Mouse (Mus musculus): ENCODE measurements around the gene Gm45837. TPM values are rescaled to one million over a fixed set of nuclear protein-coding genes. Genes with fewer than 3 reads are reported as not detected.

The Gm45837 gene
- 3.2 and 8.0 TPM in 2 replicates for polyA plus RNA-seq (2015; fragmentation: Nextera tagmentation; extraction: Ambion mirVana)

DNA sequence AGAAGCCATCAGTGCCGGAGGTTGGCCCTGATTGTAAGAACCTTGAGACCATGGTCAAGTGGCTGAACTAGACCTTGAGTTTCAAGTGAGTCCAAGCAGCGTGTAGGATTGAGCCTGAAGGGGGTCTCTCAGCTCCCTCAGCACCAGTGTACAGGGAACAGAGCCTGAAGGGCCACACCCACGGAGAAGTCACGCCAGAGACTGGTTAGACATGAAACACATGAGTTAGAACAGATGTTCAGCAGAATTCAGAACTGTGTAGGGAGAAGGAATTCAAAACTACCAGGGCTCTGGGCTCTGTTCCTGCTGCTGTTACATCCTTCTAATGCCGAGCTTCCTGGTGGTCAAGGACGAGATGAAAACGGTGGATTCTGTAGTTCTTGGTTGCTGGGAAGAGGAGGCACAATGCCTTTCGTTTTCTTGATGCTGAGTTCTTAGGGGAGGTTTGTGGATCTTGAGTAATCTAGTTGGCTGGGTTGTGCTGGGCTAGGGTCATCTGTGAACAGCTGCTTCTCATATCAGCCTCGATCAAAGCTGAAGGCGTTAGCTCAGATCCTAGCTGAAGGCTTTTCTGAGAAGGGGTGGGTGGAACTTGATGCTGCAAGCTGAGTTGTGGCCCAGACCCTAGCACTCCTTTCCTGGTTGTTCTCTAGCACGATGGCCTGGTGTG, at the start of gene Gm45837:
Gene Gm45837, plus strand, starts transcription at position 620 of the 670 bp plus-strand sequence.
- peaks cover 9% of the 10 kb centered on the region for H3K4me1 ChIP-seq
- H3K27ac ChIP-seq: no peak within 1 kb of the TSS
- WGBS: 70% methylated on average over 11 of the region's 11 CpGs
- H3K9me3 ChIP-seq: no peaks in the 10 kb centered on the region
- no peak within 1 kb of the TSS for H3K4me2 ChIP-seq (replicated peaks)
- ATAC-seq (ENCODE audit: low FRiP score, low read depth): no peak
- H3K4me3 ChIP-seq: no peak within 1 kb of the TSS
- peaks cover 38% of the 10 kb centered on the region for H3K36me3 ChIP-seq
- peak within 1 kb of the TSS; percentile 43 for H3K9ac ChIP-seq
- no peaks in the 10 kb centered on the region for H3K27me3 ChIP-seq

DNA sequence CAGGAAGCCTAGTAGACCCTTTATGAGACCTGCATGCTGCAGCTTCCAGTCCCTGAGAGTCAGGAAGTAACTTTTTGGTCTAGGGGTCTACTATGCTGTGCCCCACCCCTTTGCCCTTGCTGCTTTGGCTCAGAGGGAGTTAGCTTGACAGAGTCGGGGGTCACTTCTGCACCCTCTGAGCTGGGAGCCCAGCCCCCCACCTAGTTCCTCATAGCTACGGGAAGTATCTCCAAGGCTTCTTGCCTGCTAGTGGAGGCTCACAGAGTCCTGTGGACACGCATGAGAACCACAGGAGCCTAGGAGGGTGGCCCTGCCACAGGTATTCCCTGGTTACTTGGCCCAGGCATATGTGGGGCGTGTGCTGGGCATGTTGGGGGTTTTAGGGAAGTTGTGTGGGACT, 49.7 kb upstream of the Gm45837 start:
- H3K4me1 ChIP-seq: peaks cover 30% of the 10 kb centered on the region
- H3K4me3 ChIP-seq: no peak overlapping the region
- no peak overlapping the region for H3K27ac ChIP-seq
- H3K9me3 ChIP-seq: no peaks in the 10 kb centered on the region
- ATAC-seq (ENCODE audit: low FRiP score, low read depth): no peak
- H3K4me2 ChIP-seq (replicated peaks): no peak overlapping the region
- 75% methylated on average over 4 of the region's 4 CpGs for WGBS
- H3K36me3 ChIP-seq: no peaks in the 10 kb centered on the region
- no peak overlapping the region for H3K9ac ChIP-seq
- no peaks in the 10 kb centered on the region for H3K27me3 ChIP-seq

DNA sequence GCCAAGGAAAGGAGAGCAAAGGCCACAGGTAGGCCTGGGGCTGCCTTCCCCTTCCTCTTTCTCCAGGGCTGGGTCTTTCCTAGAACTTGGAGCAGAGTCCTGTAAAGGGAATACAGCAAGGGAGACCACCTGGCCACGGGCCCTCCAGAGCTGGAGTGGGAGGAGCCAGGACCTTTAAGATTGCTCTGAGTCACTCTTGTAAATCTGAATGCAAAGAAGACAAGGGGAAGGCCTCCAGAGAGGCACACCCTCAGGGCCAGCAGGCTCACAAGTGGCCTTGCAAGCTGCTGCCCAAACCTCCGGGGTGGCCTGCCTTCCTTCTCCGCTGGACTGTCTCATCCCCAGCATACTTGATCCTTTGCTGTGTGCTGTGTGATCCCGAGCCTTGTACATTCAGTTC, 48.9 kb upstream of the Gm45837 start:
- H3K4me3 ChIP-seq: no peak overlapping the region
- H3K36me3 ChIP-seq: no peaks in the 10 kb centered on the region
- H3K27me3 ChIP-seq: no peaks in the 10 kb centered on the region
- 0 out of 2 replicates have a peak, but pooled peaks have one; percentile 17 for ATAC-seq (ENCODE audit: low FRiP score, low read depth)
- H3K9ac ChIP-seq: peak overlapping the region; percentile 20; the same call in 1 of the 2 replicates
- peak overlapping the region; percentile 48; the same call in 1 of the 2 replicates for H3K27ac ChIP-seq
- H3K4me2 ChIP-seq (replicated peaks): no peak overlapping the region
- 58% methylated on average over 4 of the region's 4 CpGs for whole genome bisulfite sequencing
- H3K9me3 ChIP-seq: no peaks in the 10 kb centered on the region
- H3K4me1 ChIP-seq: peaks cover 26% of the 10 kb centered on the region

DNA sequence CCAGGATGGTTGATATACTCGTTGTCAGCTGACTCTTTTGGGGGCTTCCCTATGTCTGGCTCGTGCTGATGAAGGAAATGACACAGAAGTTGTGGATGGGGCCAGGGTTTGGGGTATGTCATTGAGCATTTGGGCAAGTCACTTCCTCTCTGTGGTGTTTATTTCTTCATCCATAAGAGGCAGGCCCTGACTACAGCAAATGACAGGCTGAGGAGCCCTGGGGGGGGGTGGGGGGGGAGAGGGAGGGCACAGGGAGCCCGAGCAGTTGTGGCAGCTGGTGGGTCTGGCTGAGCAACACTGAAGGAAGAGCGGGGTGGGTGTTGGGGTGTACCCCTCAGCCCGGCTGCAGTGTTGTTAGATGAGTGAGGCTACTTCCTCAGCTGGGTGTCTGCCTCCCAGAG, 47.9 kb upstream of the Gm45837 start:
- WGBS: 74% methylated on average over 5 of the region's 5 CpGs
- no peak overlapping the region for H3K4me3 ChIP-seq
- H3K4me2 ChIP-seq (replicated peaks): no peak overlapping the region
- H3K4me1 ChIP-seq: peaks cover 18% of the 10 kb centered on the region
- no peak overlapping the region for H3K27ac ChIP-seq
- no peaks in the 10 kb centered on the region for H3K27me3 ChIP-seq
- H3K9ac ChIP-seq: no peak overlapping the region
- H3K36me3 ChIP-seq: no peaks in the 10 kb centered on the region
- no peaks in the 10 kb centered on the region for H3K9me3 ChIP-seq
- no peak for ATAC-seq (ENCODE audit: low FRiP score, low read depth)

DNA sequence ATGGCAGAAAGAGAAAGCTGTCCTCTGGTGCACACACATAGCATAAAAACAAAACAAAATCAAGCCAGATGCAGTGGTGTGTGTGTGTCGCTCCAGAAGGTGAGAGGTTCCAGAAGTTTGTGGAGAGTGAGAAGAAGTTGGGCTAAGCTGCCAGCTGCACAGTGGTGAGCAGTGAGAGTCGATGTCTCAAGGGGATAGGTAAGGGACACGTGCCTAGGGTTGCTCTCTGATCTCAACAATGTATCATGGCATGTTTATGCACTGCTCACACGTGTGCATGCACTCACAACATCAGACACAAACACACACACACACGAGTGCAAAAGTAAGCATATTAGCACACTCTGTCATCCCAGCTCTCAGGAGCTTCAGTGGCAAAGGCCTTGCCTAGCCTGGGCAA, 46.8 kb upstream of the Gm45837 start:
- no peaks in the 10 kb centered on the region for H3K27me3 ChIP-seq
- H3K36me3 ChIP-seq: no peaks in the 10 kb centered on the region
- no peak for ATAC-seq (ENCODE audit: low FRiP score, low read depth)
- WGBS: 76% methylated on average over 5 of the region's 5 CpGs
- H3K9ac ChIP-seq: no peak overlapping the region
- H3K4me3 ChIP-seq: no peak overlapping the region
- peaks cover 25% of the 10 kb centered on the region for H3K4me1 ChIP-seq
- no peak overlapping the region for H3K4me2 ChIP-seq (replicated peaks)
- H3K9me3 ChIP-seq: no peaks in the 10 kb centered on the region
- no peak overlapping the region for H3K27ac ChIP-seq

DNA sequence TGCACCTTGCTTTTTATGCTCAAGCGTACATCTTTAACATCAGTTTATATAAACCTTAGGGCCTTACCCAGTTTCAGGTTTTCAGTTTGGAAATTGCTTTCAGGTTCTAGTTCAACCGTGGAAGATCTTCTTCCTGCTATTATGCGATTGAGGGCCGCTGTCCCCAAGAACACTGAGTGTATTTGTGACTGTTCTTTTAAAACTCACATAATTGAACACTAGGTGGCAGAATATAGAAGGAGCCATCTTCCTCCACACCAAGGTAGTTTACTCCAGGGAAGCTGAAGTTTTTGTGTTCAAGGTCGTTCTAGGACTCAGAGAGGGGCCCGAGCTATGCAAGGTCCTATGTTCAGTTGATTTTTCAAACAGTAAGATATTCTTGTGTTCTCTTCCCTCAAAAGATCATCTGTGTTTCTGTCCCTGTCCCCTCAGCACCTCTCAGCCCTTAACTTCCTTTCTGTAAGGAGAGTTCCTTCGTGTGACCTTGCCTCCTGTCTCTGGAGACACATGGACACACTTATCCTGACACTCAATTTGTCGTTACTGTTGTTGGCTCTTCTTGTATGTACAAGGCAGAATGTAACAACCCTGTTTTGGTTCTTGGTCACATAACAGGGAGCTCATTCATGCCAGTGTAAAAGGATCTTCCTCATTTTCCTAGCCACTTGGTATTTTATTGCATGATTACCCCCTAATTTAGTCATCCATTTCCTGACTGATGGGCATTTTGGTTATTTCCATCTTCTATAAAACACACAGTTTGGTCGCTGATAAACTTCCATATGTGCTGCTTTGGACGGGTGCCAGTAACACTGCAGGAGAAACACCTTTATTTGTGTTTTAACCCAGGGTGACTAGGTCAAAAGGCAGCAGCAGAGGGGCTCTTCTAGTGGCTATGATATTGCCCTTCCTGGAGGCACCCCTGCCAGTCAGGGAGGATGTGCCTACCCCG, 42.5 kb upstream of the Gm45837 start:
- Histone ChIP-seq H3K4me2 (replicated peaks) (no peak overlapping the region), H3K27ac (no peak overlapping the region), H3K4me1 (peaks cover 6% of the 10 kb centered on the region), H3K9me3 (no peaks in the 10 kb centered on the region), H3K27me3 (no peaks in the 10 kb centered on the region), H3K9ac (no peak overlapping the region), H3K4me3 (no peak overlapping the region), H3K36me3 (no peaks in the 10 kb centered on the region)
- no peak for ATAC-seq (ENCODE audit: low FRiP score, low read depth)
- 57% methylated on average over 11 of the region's 11 CpGs for WGBS

DNA sequence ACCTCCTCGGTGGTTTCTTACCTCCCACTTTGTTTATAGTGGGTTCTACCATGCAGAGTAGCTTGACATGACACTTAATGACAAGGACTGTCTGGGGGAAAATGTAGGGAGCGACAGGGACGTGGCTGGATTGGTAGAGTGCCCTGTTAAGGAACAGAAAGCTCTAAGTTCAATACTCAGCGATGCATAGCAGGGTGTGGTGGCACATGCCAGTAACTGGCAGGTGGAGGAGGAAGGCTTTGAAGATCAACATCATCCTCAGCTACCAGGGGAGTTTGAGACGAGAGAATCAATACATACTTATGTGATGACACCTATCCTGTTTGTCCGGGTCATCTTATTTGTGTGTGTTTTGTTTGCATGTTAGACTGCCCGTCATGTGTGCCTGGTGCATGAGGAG, 41.0 kb upstream of the Gm45837 start:
- no peaks in the 10 kb centered on the region for H3K27me3 ChIP-seq
- H3K9ac ChIP-seq: no peak overlapping the region
- WGBS: 75% methylated on average over 7 of the region's 7 CpGs
- H3K4me1 ChIP-seq: peaks cover 6% of the 10 kb centered on the region
- H3K4me3 ChIP-seq: no peak overlapping the region
- H3K4me2 ChIP-seq (replicated peaks): no peak overlapping the region
- no peaks in the 10 kb centered on the region for H3K9me3 ChIP-seq
- H3K36me3 ChIP-seq: no peaks in the 10 kb centered on the region
- no peak overlapping the region for H3K27ac ChIP-seq
- ATAC-seq (ENCODE audit: low FRiP score, low read depth): no peak

DNA sequence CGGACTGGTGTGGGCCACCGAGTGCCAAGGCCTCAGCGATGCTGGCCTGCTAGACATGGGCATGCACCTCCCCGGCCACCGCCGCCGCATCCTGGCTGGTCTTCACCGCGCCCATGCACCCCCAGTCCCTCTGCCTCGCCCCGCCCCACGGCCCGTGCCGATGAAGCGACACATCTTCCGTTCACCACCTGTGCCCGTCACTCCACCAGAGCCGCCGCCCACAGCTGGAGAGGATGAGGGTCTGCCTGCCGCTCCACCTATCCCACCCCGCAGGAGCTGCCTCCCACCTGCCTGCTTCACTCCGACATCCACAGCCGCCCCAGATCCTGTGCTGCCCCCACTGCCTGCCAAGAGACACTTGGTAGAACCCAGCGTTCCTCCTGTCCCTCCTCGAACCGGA, 37.6 kb upstream of the Gm45837 start:
- H3K4me3 ChIP-seq: no peak overlapping the region
- H3K36me3 ChIP-seq: no peaks in the 10 kb centered on the region
- H3K4me2 ChIP-seq (replicated peaks): no peak overlapping the region
- no peaks in the 10 kb centered on the region for H3K27me3 ChIP-seq
- H3K4me1 ChIP-seq: peaks cover 22% of the 10 kb centered on the region
- H3K27ac ChIP-seq: no peak overlapping the region
- WGBS: 70% methylated on average over 26 of the region's 26 CpGs
- 0 out of 2 replicates have a peak overlapping the region, but pooled peaks have one; percentile 8 for H3K9ac ChIP-seq
- ATAC-seq (ENCODE audit: low FRiP score, low read depth): 0 out of 2 replicates have a peak, but pooled peaks have one; percentile 16
- no peaks in the 10 kb centered on the region for H3K9me3 ChIP-seq

DNA sequence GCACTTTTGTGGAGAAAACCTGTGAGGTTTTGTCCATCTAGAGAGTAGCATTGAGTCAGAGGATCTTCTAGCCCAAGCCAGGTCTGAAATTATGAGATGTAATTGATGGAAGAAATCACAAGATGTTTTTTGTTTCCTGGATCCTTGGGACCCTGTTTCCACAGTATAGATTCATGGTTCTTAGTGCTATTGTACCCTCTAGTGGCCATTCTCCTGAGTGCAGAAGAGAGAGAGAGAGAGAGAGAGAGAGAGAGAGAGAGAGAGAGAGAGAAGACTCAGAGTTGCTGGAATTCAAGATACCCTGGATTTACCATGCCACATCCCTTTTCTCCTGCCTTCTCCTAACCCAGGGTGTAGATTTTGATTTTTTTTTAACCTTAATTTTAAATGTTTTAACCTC, 36.5 kb upstream of the Gm45837 start:
- Histone ChIP-seq H3K27me3 (no peaks in the 10 kb centered on the region), H3K4me3 (no peak overlapping the region), H3K9ac (0 out of 2 replicates have a peak overlapping the region, but pooled peaks have one; percentile 25), H3K4me1 (peaks cover 20% of the 10 kb centered on the region), H3K36me3 (no peaks in the 10 kb centered on the region), H3K4me2 (replicated peaks) (no peak overlapping the region), H3K9me3 (no peaks in the 10 kb centered on the region), H3K27ac (no peak overlapping the region)
- peak; percentile 29; the same call in 1 of the 2 replicates for ATAC-seq (ENCODE audit: low FRiP score, low read depth)

DNA sequence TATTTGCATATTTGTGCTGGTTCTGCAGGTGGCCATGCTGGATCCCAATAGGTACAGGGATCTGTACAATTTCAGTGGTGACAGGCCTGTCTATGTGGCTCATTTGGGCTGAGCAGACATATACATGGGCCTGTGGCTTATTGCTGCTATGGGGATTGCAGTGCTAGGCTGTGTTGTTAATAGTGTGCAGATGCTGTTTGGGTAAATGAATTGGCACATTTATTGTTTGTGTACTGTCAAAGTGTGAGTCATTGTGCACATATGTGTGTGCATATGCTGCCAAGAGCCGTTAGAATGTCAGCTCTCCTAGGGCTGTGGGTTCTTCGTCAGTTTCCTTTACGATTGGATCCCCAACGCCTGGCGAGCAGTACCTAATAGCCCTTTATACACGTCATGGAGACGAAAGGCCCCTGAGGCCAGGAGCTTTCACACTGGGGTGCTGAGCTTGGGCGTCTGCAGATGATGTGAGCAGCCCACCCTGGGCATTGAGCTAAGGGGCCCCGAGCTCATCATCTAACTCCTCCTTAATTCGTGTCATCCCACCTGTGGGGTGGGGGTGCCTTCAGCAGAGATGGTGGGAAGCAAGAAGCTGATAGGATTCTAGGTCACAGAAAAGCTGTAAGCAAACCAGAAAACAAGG, 33.9 kb upstream of the Gm45837 start:
- no peak for ATAC-seq (ENCODE audit: low FRiP score, low read depth)
- no peak overlapping the region; the same call in 1 of the 2 replicates for H3K27ac ChIP-seq
- WGBS: 39% methylated on average over 10 of the region's 10 CpGs
- no peaks in the 10 kb centered on the region for H3K36me3 ChIP-seq
- no peak overlapping the region for H3K4me3 ChIP-seq
- no peaks in the 10 kb centered on the region for H3K27me3 ChIP-seq
- no peaks in the 10 kb centered on the region for H3K9me3 ChIP-seq
- no peak overlapping the region for H3K9ac ChIP-seq
- no peak overlapping the region for H3K4me2 ChIP-seq (replicated peaks)
- H3K4me1 ChIP-seq: peaks cover 20% of the 10 kb centered on the region

DNA sequence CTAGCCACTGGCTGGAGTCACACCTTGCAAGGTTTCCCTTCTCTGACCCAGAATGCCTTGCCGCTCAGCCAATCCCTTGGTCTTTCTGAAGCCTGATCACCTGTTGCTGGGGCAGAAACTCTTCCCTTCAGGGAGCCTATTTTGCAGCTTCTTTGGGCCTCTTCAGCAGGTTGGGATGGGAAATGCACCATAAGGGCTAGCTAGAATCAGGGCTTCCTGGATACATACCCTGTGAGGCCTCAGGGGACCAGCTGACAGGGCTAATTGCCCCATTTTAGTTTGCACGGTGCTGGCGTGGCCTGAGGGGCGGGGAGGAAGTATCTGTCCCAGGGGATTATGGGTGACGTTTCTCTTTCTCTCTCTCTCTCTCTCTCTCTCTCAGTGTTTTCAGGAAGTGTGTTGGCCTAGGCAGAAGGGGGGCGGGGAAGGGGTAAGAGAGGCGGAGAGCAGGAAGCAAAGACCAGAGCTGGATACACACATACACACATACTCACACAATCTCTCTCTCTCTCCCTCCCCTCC, 32.9 kb upstream of the Gm45837 start:
- ATAC-seq (ENCODE audit: low FRiP score, low read depth): peak; percentile 29
- Histone ChIP-seq H3K27me3 (no peaks in the 10 kb centered on the region), H3K27ac (0 out of 2 replicates have a peak overlapping the region, but pooled peaks have one; percentile 55), H3K4me2 (replicated peaks) (peak overlapping the region; percentile 48), H3K4me3 (peak overlapping the region; percentile 12; the same call in 1 of the 2 replicates), H3K9ac (0 out of 2 replicates have a peak overlapping the region, but pooled peaks have one; percentile 39), H3K4me1 (peaks cover 20% of the 10 kb centered on the region), H3K36me3 (no peaks in the 10 kb centered on the region), H3K9me3 (no peaks in the 10 kb centered on the region)
- WGBS: 15% methylated on average over 6 of the region's 7 CpGs

All from limb, embryonic 13.5 days (tissue).